ENCODE assay signal across 9 mouse cellular contexts in genomic region chr6:137649528-137649927, GRCm38 (mm10). TPM values are rescaled to one million over a fixed set of nuclear protein-coding genes. Genes with fewer than 3 reads are reported as not detected.
DNase-seq lines count a peak whose midpoint lies in the region; ATAC-seq lines count a peak whose summit lies in the region.
"Had no signal": no experiment of that assay in that cellular context is flagged by ENCODE, and none has a peak within 500 bp of the region (broad histone marks: within the 10 kb centered on the region; RNA-seq: fewer than 3 reads in every experiment).

No protein-coding gene starts in this region.

- no peak overlapping the region for H3K27ac ChIP-seq in heart, embryonic 15.5 days
- peak overlapping the region; percentile 81; the same call in 1 of the 2 replicates for H3K27ac ChIP-seq in hindbrain, embryonic 10.5 days
- no peak overlapping the region for H3K27ac ChIP-seq in midbrain, embryonic 11.5 days (ENCODE audit: low read depth, low read length)
- H3K27ac ChIP-seq: macrophage had no signal

- H3K4me2 ChIP-seq in heart, embryonic 15.5 days, result peak overlapping the region; percentile 98
- peak overlapping the region; percentile 93 for H3K4me2 ChIP-seq in midbrain, embryonic 11.5 days

- no peaks in the 10 kb centered on the region for H3K9me3 ChIP-seq in heart, embryonic 15.5 days (replicated peaks)
- H3K9me3 ChIP-seq in hindbrain, embryonic 10.5 days, result no peaks in the 10 kb centered on the region
- H3K9me3 ChIP-seq in midbrain, embryonic 11.5 days (ENCODE audit: control insufficient read depth, low read length), result no peaks in the 10 kb centered on the region; the same call in 1 of the 2 replicates

- no peak for DNase-seq in heart, adult 9 months (ENCODE audit: low spot score in 2 of 2)
- DNase-seq in cerebellum, adult 11-12 months, result peak; percentile 52
- no peak for DNase-seq in hindbrain, embryonic 10.5 days (ENCODE audit: low spot score)
- DNase-seq in midbrain, embryonic 11.5 days (ENCODE audit: low spot score, missing footprints), result no peak
- no peak for DNase-seq in T-cell, adult 2 months (ENCODE audit: low spot score)
- DNase-seq in right cerebral cortex, postnatal 4 days, result no peak

- peak overlapping the region; percentile 94 for H3K4me3 ChIP-seq in heart, embryonic 15.5 days
- peak overlapping the region; percentile 82 for H3K4me3 ChIP-seq in hindbrain, embryonic 10.5 days
- H3K4me3 ChIP-seq in midbrain, embryonic 11.5 days (ENCODE audit: low read depth, low read length), result peak overlapping the region; percentile 76

- 0 out of 2 replicates have a peak, but pooled peaks have one; percentile 12 for ATAC-seq in heart, embryonic 15.5 days (replicated peaks; ENCODE audit: insufficient number of reproducible peaks, insufficient read depth, low FRiP score, low read depth)
- ATAC-seq in midbrain, embryonic 11.5 days (ENCODE audit: low FRiP score), result peak; percentile 75
- ATAC-seq in activated CD4-positive, CD25-positive, alpha-beta regulatory T cell, adult 4 months, result no peak

- no peaks in the 10 kb centered on the region for H3K27me3 ChIP-seq in heart, embryonic 15.5 days
- peaks cover 33% of the 10 kb centered on the region for H3K27me3 ChIP-seq in hindbrain, embryonic 10.5 days (ENCODE audit: insufficient read depth, poor library complexity, severe bottlenecking)
- peaks cover 8% of the 10 kb centered on the region for H3K27me3 ChIP-seq in midbrain, embryonic 11.5 days (ENCODE audit: control insufficient read depth, insufficient read depth, low read length)

- peaks cover 3% of the 10 kb centered on the region; the same call in 1 of the 2 replicates for H3K4me1 ChIP-seq in heart, embryonic 15.5 days (replicated peaks)
- peaks cover 10% of the 10 kb centered on the region for H3K4me1 ChIP-seq in hindbrain, embryonic 10.5 days (replicated peaks)
- H3K4me1 ChIP-seq in midbrain, embryonic 11.5 days (ENCODE audit: control insufficient read depth, insufficient read depth, low read length), result peaks cover 6% of the 10 kb centered on the region; the same call in 1 of the 2 replicates

- H3K36me3 ChIP-seq in heart, embryonic 15.5 days, result no peaks in the 10 kb centered on the region
- H3K36me3 ChIP-seq in hindbrain, embryonic 10.5 days, result no peaks in the 10 kb centered on the region
- H3K36me3 ChIP-seq in midbrain, embryonic 11.5 days (ENCODE audit: control insufficient read depth, insufficient read depth, low read length), result no peaks in the 10 kb centered on the region

- whole genome bisulfite sequencing in heart, embryonic 15.5 days, result 22% methylated on average over 7 of the region's 7 CpGs
- WGBS in hindbrain, embryonic 10.5 days, result 28% methylated on average over 7 of the region's 7 CpGs
- 33% methylated on average over 4 of the region's 7 CpGs for WGBS in midbrain, embryonic 11.5 days

- H3K9ac ChIP-seq in heart, embryonic 15.5 days, result peak overlapping the region; percentile 93
- peak overlapping the region; percentile 71; the same call in 1 of the 2 replicates for H3K9ac ChIP-seq in midbrain, embryonic 11.5 days (ENCODE audit: low read length)

RNA-seq across cellular contexts. Expression of gene Eps8, which starts 5.1 kb away (rescaled TPM):
- polyA plus RNA-seq in heart, embryonic 15.5 days (2015; fragmentation: Nextera tagmentation; extraction: Ambion mirVana), result 25.0 and 33.3 TPM in 2 replicates
- 4.5 and 5.8 TPM in 2 replicates for polyA plus RNA-seq in hindbrain, embryonic 10.5 days (2016; fragmentation: Nextera tagmentation; extraction: Ambion mirVana)
- 6.7 and 6.8 TPM in 2 replicates for polyA plus RNA-seq in midbrain, embryonic 11.5 days (2014; fragmentation: Nextera tagmentation; extraction: Ambion mirVana)
- polyA plus RNA-seq in activated CD4-positive, CD25-positive, alpha-beta regulatory T cell, adult 4 months (2017; shearing (Covaris generic)), result under 1 TPM; 0.30 to 0.46 TPM
